Mouse (Mus musculus) liver, postnatal 0 days (tissue): ENCODE results near the gene Pex14.

Source experiments
- CTCF ChIP-seq: sonication (generic); IDR thresholded peaks from 2 replicates; pipeline ENCODE4 v1.5.1; 2016; ENCODE audit warnings: antibody characterized with exemption, low read depth
- EP300 ChIP-seq: IDR thresholded peaks from 2 replicates; pipeline ENCODE4 v1.6.1; 2016; ENCODE audit warnings: antibody characterized with exemption, low read depth, mild to moderate bottlenecking

GRCm38 (mm10) chr4:149025242-149025641 lies 74.4 kb downstream of the Pex14 start:
- no peak for TF ChIP-seq CTCF
- TF ChIP-seq EP300: no peak
